Comparison of ENCODE assay signal across 30 mouse cellular contexts in the genomic region with DNA sequence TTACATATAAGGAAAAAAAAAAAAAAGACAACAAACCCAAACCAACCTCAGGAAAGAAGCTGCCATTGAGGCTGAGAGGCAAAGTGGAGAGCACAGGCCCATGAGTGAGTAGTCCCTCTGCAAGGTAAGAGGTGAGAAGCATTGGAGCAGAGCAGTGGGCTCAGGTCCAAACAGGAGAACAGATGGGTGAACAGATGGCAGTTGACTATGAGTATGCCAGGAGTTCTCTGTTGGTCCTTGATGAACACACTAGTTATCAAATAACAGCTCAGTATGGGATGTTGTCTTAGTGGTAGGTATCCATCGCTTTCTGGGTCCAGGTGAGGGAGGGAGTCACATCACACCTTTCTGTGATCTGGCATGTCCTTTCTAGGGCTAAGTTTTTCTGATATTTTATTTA. TPM values are rescaled to one million over a fixed set of nuclear protein-coding genes. Genes with fewer than 3 reads are reported as not detected.
DNase-seq lines count a peak whose midpoint lies in the region; TF ChIP-seq lines count a peak whose summit lies in the region.
"Had no signal": no experiment of that assay in that cellular context is flagged by ENCODE, and none has a peak within 500 bp of the region (broad histone marks: within the 10 kb centered on the region; RNA-seq: fewer than 3 reads in every experiment).

No protein-coding gene starts in this region.

- no peak for TF ChIP-seq POLR2A in heart, adult 2 months (IDR thresholded peaks at IDR 0.05; ENCODE audit: insufficient read depth, low read depth, low read length)

- H3K27me3 ChIP-seq in heart, adult 2 months (ENCODE audit: control insufficient read depth, insufficient read depth, low read length): no peaks in the 10 kb centered on the region
- H3K27me3 ChIP-seq: embryonic facial prominence, embryonic 12.5 days; heart, embryonic 12.5 days; intestine, embryonic 15.5 days; kidney, embryonic 15.5 days; midbrain, embryonic 15.5 days; Patski had no signal

- no peak overlapping the region for H3K27ac ChIP-seq in heart, adult 2 months
- H3K27ac ChIP-seq: embryonic facial prominence, embryonic 12.5 days; hindbrain, embryonic 14.5 days; intestine, embryonic 15.5 days; kidney, embryonic 15.5 days; midbrain, embryonic 15.5 days had no signal

- WGBS in heart, adult 2 months: 79% methylated on average over 1 of the region's 1 CpGs

- no peaks in the 10 kb centered on the region for H3K36me3 ChIP-seq in heart, adult 2 months (ENCODE audit: control insufficient read depth, insufficient read depth, low read length)
- H3K36me3 ChIP-seq: embryonic facial prominence, embryonic 12.5 days; heart, embryonic 12.5 days; intestine, embryonic 15.5 days; kidney, embryonic 15.5 days; midbrain, embryonic 15.5 days had no signal

- DNase-seq in heart, adult 11 months: peak; percentile 35
- no peak for DNase-seq in heart, adult 2 months
- DNase-seq in right cerebral cortex, adult 18-20 months: peak; percentile 13
- no peak for DNase-seq in right cerebral cortex, postnatal 25 days
- DNase-seq in cerebellum, postnatal 14 days: peak; percentile 94 to 98
- no peak for DNase-seq in gastrocnemius, postnatal 36 days
- no peak for DNase-seq in heart, postnatal 36 days
- DNase-seq: adrenal gland, postnatal 10 days; heart, postnatal 14 days; lung, postnatal 14 days; thymus, postnatal 25 days had no signal

- H3K9ac ChIP-seq in heart, adult 2 months (ENCODE audit: low read depth, low read length): no peak overlapping the region
- H3K9ac ChIP-seq: embryonic facial prominence, embryonic 12.5 days; heart, embryonic 12.5 days; hindbrain, embryonic 14.5 days; intestine, embryonic 15.5 days; kidney, embryonic 15.5 days; liver, postnatal 0 days; midbrain, embryonic 15.5 days had no signal

- no peak for TF ChIP-seq EP300 in heart, adult 2 months (IDR thresholded peaks at IDR 0.05; ENCODE audit: insufficient read depth, low read depth, low read length)

- H3K4me1 ChIP-seq in heart, adult 2 months (ENCODE audit: control insufficient read depth, insufficient read depth, low read length): no peaks in the 10 kb centered on the region
- H3K4me1 ChIP-seq: embryonic facial prominence, embryonic 12.5 days; heart, embryonic 12.5 days; kidney, embryonic 15.5 days; midbrain, embryonic 15.5 days had no signal

- no peak overlapping the region for H3K4me3 ChIP-seq in heart, adult 2 months
- H3K4me3 ChIP-seq: embryonic facial prominence, embryonic 12.5 days; erythroblast, embryonic 14.5 days; heart, embryonic 12.5 days; intestine, embryonic 15.5 days; kidney, embryonic 15.5 days; midbrain, embryonic 15.5 days had no signal

- TF ChIP-seq CTCF in heart, adult 2 months (IDR thresholded peaks at IDR 0.05): no peak

- intact Hi-C loops in heart, adult 2 months (cut with DNase I): no loop called here
- intact Hi-C loops in gastrocnemius, postnatal 36 days (cut with DNase I): no loop called here
- intact Hi-C loops in heart, postnatal 36 days (cut with DNase I): no loop called here

- H3K79me2 ChIP-seq in heart, adult 2 months (replicated peaks; ENCODE audit: control insufficient read depth, insufficient read depth, low read length): no peaks in the 10 kb centered on the region

RNA-seq across cellular contexts. Expression of a gene that starts 18.5 kb away (rescaled TPM):
- not detected for total RNA-seq in heart, adult 2 months (2021)
- polyA plus RNA-seq in heart, adult 2 months (2012; rRNA removed): not detected in 2 replicates
- total RNA-seq in gastrocnemius, postnatal 36 days (2021): not detected
- not detected for total RNA-seq in heart, postnatal 36 days (2021)
- total RNA-seq: adrenal gland, postnatal 10 days; ES-E14; gastrocnemius, postnatal 4 days; heart, postnatal 14 days; left cerebral cortex, postnatal 36 days; liver, adult 2 months; megakaryocyte, adult 5-6 weeks; neutrophil, adult 5-6 weeks had no signal
- polyA plus RNA-seq: CD4-positive, CD25-positive, alpha-beta regulatory T cell, adult 4 months; cortical plate, adult 2 months; embryonic facial prominence, embryonic 12.5 days; erythroblast, embryonic 14.5 days; forebrain, embryonic 16.5 days; heart, embryonic 12.5 days; hindbrain, embryonic 14.5 days; intestine, embryonic 15.5 days; kidney, embryonic 15.5 days; large intestine, adult 2 months; liver, adult 2 months; liver, postnatal 0 days; midbrain, embryonic 15.5 days; Patski had no signal

RNA-seq across cellular contexts. Expression of a gene that starts 40.3 kb away (rescaled TPM):
- total RNA-seq in heart, adult 2 months (2021): 10 to 100 TPM; 26.8 to 30.0 TPM
- 38.6 and 42.0 TPM in 2 replicates for polyA plus RNA-seq in heart, adult 2 months (2012; rRNA removed)
- total RNA-seq in gastrocnemius, postnatal 36 days (2021): 10 to 100 TPM in 1 of 2 experiments, 1 to 10 TPM in 1; 9.7 to 12.4 TPM
- 10 to 100 TPM; 27.8 to 31.7 TPM for total RNA-seq in heart, postnatal 36 days (2021)

RNA-seq across cellular contexts. Expression of a gene that starts 43.0 kb away (rescaled TPM):
- total RNA-seq in heart, adult 2 months (2021): 100 to 1,000 TPM; 137 to 147 TPM
- 70.7 and 140 TPM in 2 replicates for polyA plus RNA-seq in heart, adult 2 months (2012; rRNA removed)
- total RNA-seq in gastrocnemius, postnatal 36 days (2021): 10 to 100 TPM; 71.0 to 74.4 TPM
- total RNA-seq in heart, postnatal 36 days (2021): 100 to 1,000 TPM; 125 to 133 TPM

RNA-seq across cellular contexts. Expression of a gene that starts 45.3 kb away (rescaled TPM):
- total RNA-seq in heart, adult 2 months (2021): 1 to 10 TPM; 2.2 to 4.2 TPM
- polyA plus RNA-seq in heart, adult 2 months (2012; rRNA removed): 2.8 and 3.8 TPM in 2 replicates
- total RNA-seq in gastrocnemius, postnatal 36 days (2021): 1 to 10 TPM; 1.3 to 1.5 TPM
- total RNA-seq in heart, postnatal 36 days (2021): 1 to 10 TPM; 2.1 to 2.3 TPM
- total RNA-seq: liver, adult 2 months; megakaryocyte, adult 5-6 weeks; neutrophil, adult 5-6 weeks had no signal
- polyA plus RNA-seq: erythroblast, embryonic 14.5 days had no signal

RNA-seq across cellular contexts. Expression of a gene that starts 49.7 kb away (rescaled TPM):
- under 1 TPM; 0.16 to 0.23 TPM for total RNA-seq in heart, adult 2 months (2021)
- 0.59 and 0.98 TPM in 2 replicates for polyA plus RNA-seq in heart, adult 2 months (2012; rRNA removed)
- total RNA-seq in gastrocnemius, postnatal 36 days (2021): not detected
- total RNA-seq in heart, postnatal 36 days (2021): not detected
- polyA plus RNA-seq: erythroblast, embryonic 14.5 days had no signal

Comparison
In these comparisons a context has a peak if more than half of its experiments do, and no peak if none do; other contexts are left out.
1. DNase-seq: peak in heart, adult 11 months (single experiment), right cerebral cortex, adult 18-20 months (single experiment) and cerebellum, postnatal 14 days (2 of 2); none in heart, adult 2 months (0 of 2), right cerebral cortex, postnatal 25 days (single experiment), gastrocnemius, postnatal 36 days (0 of 2) and heart, postnatal 36 days (0 of 2).